Mouse (Mus musculus): ENCODE results near the gene Serpina6.

Gene Serpina6

GRCm38 (mm10) chr12:103655123-103656044, 1.6 kb downstream of the Serpina6 start:
- DNase-seq (ENCODE audit: low spot score in 2 of 2) = no peak

- DNase-seq (ENCODE audit: low spot score in 2 of 2) = no peak
Measured at GRCm38 (mm10) chr12:103653836-103654235, 3.2 kb downstream of the Serpina6 start.

- no peak for DNase-seq (ENCODE audit: low spot score in 2 of 2)
Measured at GRCm38 (mm10) chr12:103646314-103646713, 10.7 kb downstream of the Serpina6 start.

GRCm38 (mm10) chr12:103644601-103645000, 12.4 kb downstream of the Serpina6 start:
- DNase-seq (ENCODE audit: low spot score in 2 of 2) = no peak

- DNase-seq (ENCODE audit: low spot score in 2 of 2) = no peak
Measured at GRCm38 (mm10) chr12:103643818-103644217, 13.2 kb downstream of the Serpina6 start.

- DNase-seq (ENCODE audit: low spot score in 2 of 2) = peak; percentile 61 to 87
Measured at GRCm38 (mm10) chr12:103643336-103643735, 13.7 kb downstream of the Serpina6 start.

GRCm38 (mm10) chr12:103635846-103636245, 21.2 kb downstream of the Serpina6 start:
- DNase-seq (ENCODE audit: low spot score in 2 of 2) = no peak

GRCm38 (mm10) chr12:103634430-103634829, 22.6 kb downstream of the Serpina6 start:
- no peak for DNase-seq (ENCODE audit: low spot score in 2 of 2)

- no peak for DNase-seq (ENCODE audit: low spot score in 2 of 2)
Measured at GRCm38 (mm10) chr12:103631203-103631612, 25.8 kb downstream of the Serpina6 start, which contains the start of gene Serpina10. Gene Serpina10 (minus strand): TSS chr12:103631444.

- no peak for DNase-seq (ENCODE audit: low spot score in 2 of 2)
Measured at GRCm38 (mm10) chr12:103616860-103617261, 40.2 kb downstream of the Serpina6 start.

GRCm38 (mm10) chr12:103615734-103616133, 41.3 kb downstream of the Serpina6 start:
- no peak for DNase-seq (ENCODE audit: low spot score in 2 of 2)

GRCm38 (mm10) chr12:103615141-103615540, 41.9 kb downstream of the Serpina6 start:
- no peak for DNase-seq (ENCODE audit: low spot score in 2 of 2)

- no peak for DNase-seq (ENCODE audit: low spot score in 2 of 2)
Measured at GRCm38 (mm10) chr12:103601839-103602238, 55.2 kb downstream of the Serpina6 start.

GRCm38 (mm10) chr12:103600364-103600763, 56.6 kb downstream of the Serpina6 start:
- DNase-seq (ENCODE audit: low spot score in 2 of 2) = no peak

- DNase-seq (ENCODE audit: low spot score in 2 of 2) = no peak
Measured at GRCm38 (mm10) chr12:103598411-103598810, 58.6 kb downstream of the Serpina6 start.

Data from urinary bladder, postnatal 4 days (tissue).